Mouse (Mus musculus) heart, embryonic 10.5 days (tissue): Measurements from ENCODE around the gene Slc24a4. TPM values are rescaled to one million over a fixed set of nuclear protein-coding genes. Genes with fewer than 3 reads are reported as not detected.

ENCODE experiments used
- DNase-seq: peaks from one replicate; pipeline ENCODE4 v3.0.0-alpha.2; 2017; ENCODE audit warnings: low spot score
- H3K27ac ChIP-seq: fragments of 300-500 bp; sonication (generic); 2 replicates; pipeline ENCODE4 v1.5.1; 2016; ENCODE audit warnings: mild to moderate bottlenecking
- H3K27me3 ChIP-seq: fragments of 300-500 bp; sonication (generic); 2 replicates; pipeline ENCODE4 v1.6.1; 2016; ENCODE audit warnings: mild to moderate bottlenecking; ENCODE audit not compliant: poor library complexity, insufficient read depth, severe bottlenecking
- H3K36me3 ChIP-seq: fragments of 300-500 bp; sonication (generic); 2 replicates; pipeline ENCODE4 v1.6.1; 2016; ENCODE audit warnings: mild to moderate bottlenecking, moderate library complexity
- H3K4me1 ChIP-seq: fragments of 300-500 bp; sonication (generic); 2 replicates; pipeline ENCODE4 v1.6.1; 2016; ENCODE audit warnings: mild to moderate bottlenecking
- H3K4me3 ChIP-seq: fragments of 300-500 bp; sonication (generic); 2 replicates; pipeline ENCODE4 v1.5.1; 2016; ENCODE audit warnings: mild to moderate bottlenecking, moderate library complexity
- H3K9me3 ChIP-seq: fragments of 300-500 bp; sonication (generic); 2 replicates; pipeline ENCODE4 v1.6.1; 2016; ENCODE audit warnings: mild to moderate bottlenecking, moderate library complexity
- WGBS: fragments of 180-500 bp; shearing (Covaris S2); methylation state at CpG from one replicate; pipeline ENCODE4 v1.1.7; 2016; 5-methylcytosine and 5-hydroxymethylcytosine counted together
- polyA plus RNA-seq: library from polyadenylated mRNA; unstranded; fragments of >200 nt; fragmentation: Nextera tagmentation; extraction: Ambion mirVana; gene quantifications from 2 replicates; pipeline ENCODE4 v1.2.1, GENCODE M21; 2016

The Slc24a4 gene
- polyA plus RNA-seq, 1 experiment from 2014 or later, result 1.9 TPM

DNA sequence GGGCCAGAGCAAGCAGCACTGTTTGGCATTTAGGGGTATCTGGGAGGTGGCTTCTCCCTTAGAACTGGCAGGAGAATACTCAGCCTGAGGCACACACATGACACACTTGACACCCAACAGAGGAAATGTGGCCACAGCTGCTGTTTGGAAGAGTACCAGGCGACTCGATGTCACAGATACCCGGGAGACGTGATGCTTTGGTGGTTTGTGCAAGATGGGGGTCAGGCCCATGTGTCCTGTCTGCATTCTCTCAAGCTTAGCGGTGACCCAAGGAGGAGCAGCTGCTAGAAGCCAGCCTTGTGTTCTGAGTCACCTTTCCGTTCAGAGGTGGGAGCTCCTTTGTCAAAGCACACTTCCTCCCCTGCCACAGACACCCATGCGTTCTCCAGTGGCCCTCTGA is 166.7 kb downstream of the Slc24a4 start:
- Histone ChIP-seq H3K4me1 (peaks cover 58% of the 10 kb centered on the region), H3K36me3 (no peaks in the 10 kb centered on the region; the same call in 1 of the 2 replicates), H3K27ac (no peak overlapping the region), H3K9me3 (no peaks in the 10 kb centered on the region), H3K4me3 (no peak overlapping the region), H3K27me3 (no peaks in the 10 kb centered on the region)
- DNase-seq, result no peak
- WGBS, result 62% methylated on average over 7 of the region's 7 CpGs

DNA sequence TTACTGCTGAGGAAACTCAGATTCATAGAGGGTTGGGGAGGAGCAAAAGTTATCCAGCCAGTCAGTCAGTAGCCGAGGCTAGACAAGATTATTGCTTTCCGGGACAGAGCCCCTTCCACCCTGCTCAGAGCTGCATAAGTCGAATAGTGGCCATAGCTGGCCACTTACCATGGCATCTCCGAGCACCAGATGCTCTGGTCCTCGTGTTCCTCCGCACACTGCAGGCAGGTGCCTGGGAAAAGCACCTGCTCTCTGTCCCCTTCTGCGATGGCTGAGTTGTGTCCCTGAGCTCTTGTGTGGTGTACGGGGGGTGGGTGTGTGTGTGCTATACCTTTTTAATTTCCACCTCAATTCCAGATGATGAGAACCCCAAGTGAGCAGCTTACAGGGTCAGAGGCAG is 167.1 kb downstream of the Slc24a4 start:
- H3K4me1 ChIP-seq, result peaks cover 58% of the 10 kb centered on the region
- WGBS, result 79% methylated on average over 8 of the region's 8 CpGs
- no peaks in the 10 kb centered on the region; the same call in 1 of the 2 replicates for H3K36me3 ChIP-seq
- H3K27me3 ChIP-seq, result no peaks in the 10 kb centered on the region
- 0 out of 2 replicates have a peak overlapping the region, but pooled peaks have one; percentile 32 for H3K27ac ChIP-seq
- H3K4me3 ChIP-seq, result no peak overlapping the region
- H3K9me3 ChIP-seq, result no peaks in the 10 kb centered on the region
- DNase-seq, result no peak

DNA sequence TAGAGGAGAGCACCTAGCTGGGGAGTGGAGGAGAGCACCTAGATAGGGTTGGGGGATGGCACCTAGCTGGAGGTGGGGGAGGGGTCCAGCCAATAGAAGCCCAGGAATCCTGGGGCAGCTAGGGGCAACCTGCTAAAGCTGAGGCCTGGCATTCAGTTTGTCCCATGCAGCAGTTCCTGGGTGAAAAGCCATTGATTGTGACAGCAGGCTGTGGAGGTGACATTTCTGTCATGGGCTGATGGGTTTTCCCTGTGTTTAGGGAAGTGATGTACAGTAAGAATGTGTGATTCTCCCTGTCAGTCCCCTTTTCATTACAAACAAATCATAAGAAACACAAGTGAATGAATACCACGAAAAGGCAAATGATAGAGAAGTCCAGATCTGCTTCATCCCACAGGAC is 167.8 kb downstream of the Slc24a4 start:
- H3K27ac ChIP-seq, result 0 out of 2 replicates have a peak overlapping the region, but pooled peaks have one; percentile 32
- H3K9me3 ChIP-seq, result no peaks in the 10 kb centered on the region
- no peaks in the 10 kb centered on the region for H3K27me3 ChIP-seq
- H3K4me1 ChIP-seq, result peaks cover 54% of the 10 kb centered on the region
- no peak overlapping the region for H3K4me3 ChIP-seq
- DNase-seq, result no peak
- H3K36me3 ChIP-seq, result no peaks in the 10 kb centered on the region; the same call in 1 of the 2 replicates
- WGBS, result 79% methylated on average over 1 of the region's 1 CpGs

DNA sequence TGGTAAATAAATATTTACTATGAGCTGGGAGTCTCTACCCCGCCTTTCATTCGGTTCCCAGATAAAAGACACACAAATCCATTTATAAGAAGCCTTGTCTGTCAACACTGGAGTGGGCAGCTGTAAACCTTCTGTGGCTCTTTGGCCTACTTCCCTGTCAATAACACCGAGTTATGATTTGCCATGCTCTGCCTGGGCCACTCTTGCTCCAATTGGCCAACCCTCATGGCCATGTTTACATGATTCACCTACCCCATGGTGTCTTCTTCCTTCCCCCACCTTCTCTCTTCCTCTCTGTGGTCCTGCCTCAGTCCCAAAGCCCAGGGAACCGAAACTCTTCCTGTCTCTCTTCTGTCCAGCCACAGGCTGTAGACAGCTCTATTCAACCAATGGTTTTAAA is 168.4 kb downstream of the Slc24a4 start:
- Histone ChIP-seq H3K36me3 (no peaks in the 10 kb centered on the region; the same call in 1 of the 2 replicates), H3K9me3 (no peaks in the 10 kb centered on the region), H3K27ac (no peak overlapping the region), H3K27me3 (no peaks in the 10 kb centered on the region), H3K4me3 (no peak overlapping the region), H3K4me1 (peaks cover 50% of the 10 kb centered on the region)
- WGBS, result 81% methylated on average over 4 of the region's 4 CpGs
- DNase-seq, result no peak

DNA sequence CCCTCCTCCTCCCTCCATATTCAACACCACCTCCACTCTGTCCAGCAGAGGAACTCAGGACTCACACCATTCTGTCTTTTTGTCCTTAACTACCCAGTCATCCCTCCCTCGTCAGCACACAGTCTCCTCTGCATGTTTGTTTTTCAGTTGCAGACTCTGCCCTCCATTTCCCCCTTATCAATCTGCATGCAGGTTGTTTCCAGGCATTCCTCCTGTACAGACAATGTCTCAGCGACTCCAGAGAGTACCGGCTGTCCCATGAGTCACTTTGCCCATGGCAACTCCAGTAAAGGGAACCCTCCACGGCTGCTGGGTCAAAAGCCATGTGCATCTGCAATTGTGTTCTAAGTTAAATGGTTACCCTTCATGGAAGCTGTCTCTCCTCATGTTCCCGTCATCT is 170.7 kb downstream of the Slc24a4 start:
- Histone ChIP-seq H3K36me3 (no peaks in the 10 kb centered on the region; the same call in 1 of the 2 replicates), H3K9me3 (no peaks in the 10 kb centered on the region), H3K4me1 (peaks cover 59% of the 10 kb centered on the region), H3K27ac (no peak overlapping the region), H3K27me3 (no peaks in the 10 kb centered on the region), H3K4me3 (no peak overlapping the region)
- no peak for DNase-seq
- 41% methylated on average over 5 of the region's 5 CpGs for WGBS

DNA sequence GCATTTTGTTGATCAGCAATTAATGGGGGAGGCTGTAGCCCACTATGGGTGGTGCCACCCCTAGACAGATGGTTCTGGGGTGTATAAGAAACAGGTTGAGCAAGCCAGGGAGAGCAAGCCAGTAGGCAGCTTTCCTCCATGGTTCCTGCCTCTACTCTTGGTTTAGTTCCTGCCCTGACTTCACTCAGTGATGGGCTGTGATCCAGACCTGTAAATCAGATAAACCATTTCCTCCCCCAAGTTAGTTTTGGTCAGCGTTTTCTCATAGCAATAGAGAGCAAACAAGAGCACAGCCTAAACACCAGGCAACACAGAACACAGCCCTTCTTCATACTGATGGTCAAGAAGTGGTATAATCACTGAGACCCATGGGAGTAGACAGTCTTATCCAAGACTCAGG is 173.1 kb downstream of the Slc24a4 start:
- peak overlapping the region; percentile 26; the same call in 1 of the 2 replicates for H3K27ac ChIP-seq
- no peaks in the 10 kb centered on the region for H3K27me3 ChIP-seq
- H3K4me3 ChIP-seq, result no peak overlapping the region
- no peaks in the 10 kb centered on the region for H3K9me3 ChIP-seq
- WGBS, result 72% methylated on average over 1 of the region's 1 CpGs
- no peak for DNase-seq
- peaks cover 58% of the 10 kb centered on the region for H3K4me1 ChIP-seq
- H3K36me3 ChIP-seq, result no peaks in the 10 kb centered on the region

DNA sequence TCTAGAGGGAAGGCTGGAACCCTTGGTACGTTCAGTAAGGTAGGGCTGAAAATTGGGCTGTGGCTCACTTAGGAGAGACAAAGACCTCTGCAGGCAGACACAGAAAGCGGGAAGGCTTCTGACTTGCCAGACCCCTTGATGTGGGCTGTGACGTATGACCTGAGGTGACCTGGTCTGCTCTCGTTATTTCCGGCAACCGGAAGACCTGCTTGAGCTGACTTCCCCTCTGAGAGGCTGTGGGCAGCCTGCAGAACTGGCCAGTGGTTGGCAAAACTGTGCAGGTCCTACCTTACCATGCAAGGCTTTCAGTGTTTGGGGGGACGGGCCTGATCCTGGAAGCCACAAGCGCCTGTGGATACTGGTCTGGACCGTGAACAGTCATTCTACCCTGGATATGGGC is 173.8 kb downstream of the Slc24a4 start:
- Histone ChIP-seq H3K27ac (peak overlapping the region; percentile 43), H3K27me3 (no peaks in the 10 kb centered on the region)

DNA sequence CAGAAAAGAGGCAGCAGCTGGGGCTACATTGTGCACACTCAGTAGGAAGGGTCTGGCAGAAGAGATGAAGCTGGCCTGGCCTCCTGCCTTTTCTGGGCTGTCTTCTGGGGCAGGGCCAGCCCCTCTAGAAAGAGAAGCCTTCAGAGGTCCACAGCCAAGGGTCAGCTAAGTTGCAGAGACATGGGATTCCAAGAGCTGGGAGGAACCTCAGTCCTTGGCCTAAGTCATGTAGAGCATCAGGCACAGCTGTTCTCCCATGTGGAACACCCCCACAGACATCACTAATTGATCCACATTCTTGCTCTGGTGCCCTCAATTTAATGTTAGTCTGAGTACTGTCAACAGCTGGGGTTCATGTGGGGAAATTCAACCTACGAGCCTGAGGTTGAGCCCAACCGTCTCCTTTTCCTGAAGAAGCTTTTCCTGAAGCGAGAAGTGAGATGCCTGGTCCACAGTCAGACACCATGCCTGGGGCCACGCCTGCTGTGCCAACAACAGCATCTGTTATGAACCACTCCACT is 174.4 kb downstream of the Slc24a4 start:
- no peaks in the 10 kb centered on the region for H3K9me3 ChIP-seq
- no peak for DNase-seq
- WGBS, result 69% methylated on average over 4 of the region's 4 CpGs

More for the DNA sequence above, 173.8 kb downstream of the Slc24a4 start:
- H3K36me3 ChIP-seq, result no peaks in the 10 kb centered on the region
- no peak overlapping the region for H3K4me3 ChIP-seq
- WGBS, result 67% methylated on average over 9 of the region's 9 CpGs
- DNase-seq, result no peak
- peaks cover 63% of the 10 kb centered on the region for H3K4me1 ChIP-seq
- H3K9me3 ChIP-seq, result no peaks in the 10 kb centered on the region

DNA sequence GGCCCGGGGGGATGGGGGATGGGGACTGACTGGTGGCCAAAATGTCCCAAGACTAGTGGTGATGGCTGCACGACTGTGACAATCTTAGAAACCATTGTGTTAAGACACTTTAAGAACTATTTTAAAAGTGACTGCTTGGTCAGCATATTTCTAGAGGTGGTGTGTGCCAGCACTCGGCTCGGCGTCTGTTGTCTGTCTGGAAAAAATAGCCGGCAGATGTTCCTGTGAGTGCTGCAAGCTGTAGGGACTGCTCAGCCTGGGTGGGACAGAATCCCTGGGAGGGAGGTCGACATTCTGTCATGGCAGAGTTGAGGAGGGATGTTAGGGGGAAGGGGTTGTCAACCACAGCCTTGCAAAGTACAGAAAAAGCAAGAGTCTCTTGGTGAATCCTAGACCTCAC is 175.3 kb downstream of the Slc24a4 start:
- Histone ChIP-seq H3K4me3 (no peak overlapping the region), H3K9me3 (no peaks in the 10 kb centered on the region), H3K27ac (0 out of 2 replicates have a peak overlapping the region, but pooled peaks have one; percentile 42), H3K4me1 (peaks cover 69% of the 10 kb centered on the region), H3K36me3 (no peaks in the 10 kb centered on the region), H3K27me3 (no peaks in the 10 kb centered on the region)
- no peak for DNase-seq
- WGBS, result 29% methylated on average over 7 of the region's 7 CpGs

More for the DNA sequence above, 174.4 kb downstream of the Slc24a4 start:
- no peaks in the 10 kb centered on the region for H3K27me3 ChIP-seq
- no peak overlapping the region for H3K4me3 ChIP-seq
- peak overlapping the region; percentile 43 for H3K27ac ChIP-seq
- peaks cover 62% of the 10 kb centered on the region for H3K4me1 ChIP-seq
- H3K36me3 ChIP-seq, result no peaks in the 10 kb centered on the region

DNA sequence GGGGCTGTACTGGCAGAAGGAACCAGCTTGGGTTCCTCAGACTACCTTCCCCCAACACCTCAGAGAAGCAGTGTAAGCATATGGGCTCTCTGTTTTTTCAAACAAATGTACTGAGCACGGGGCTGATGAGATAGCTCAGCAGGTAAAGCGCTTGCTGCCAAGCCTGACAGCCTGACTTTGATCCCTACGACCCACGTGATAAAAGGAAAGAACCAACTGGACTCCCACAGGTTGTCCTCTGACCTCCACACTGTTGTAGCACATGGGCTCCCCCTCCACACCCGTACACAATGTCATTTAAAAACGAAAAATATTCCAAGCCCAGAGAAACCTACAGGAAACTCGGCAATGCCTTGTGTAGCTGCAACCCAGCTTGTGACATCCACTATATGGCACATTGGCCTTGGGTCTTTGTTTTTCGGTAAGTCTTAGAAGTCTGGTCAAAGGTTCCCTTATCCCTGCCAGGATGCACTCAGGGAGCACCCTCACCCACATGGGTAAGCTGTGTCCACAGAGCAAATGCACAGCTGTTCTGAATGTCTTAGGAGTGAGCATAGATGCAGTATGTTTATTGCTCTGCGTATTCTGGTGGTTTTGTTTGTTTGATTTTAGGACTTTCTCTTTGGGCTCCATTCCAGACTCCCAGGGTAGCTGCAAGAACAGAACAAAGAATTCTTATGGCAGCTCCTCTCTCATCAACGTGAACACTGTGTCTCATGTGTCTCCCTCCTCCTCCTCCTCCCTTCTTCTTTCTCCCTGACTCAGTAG is 176.7 kb downstream of the Slc24a4 start:
- H3K4me3 ChIP-seq, result no peak overlapping the region
- H3K27me3 ChIP-seq, result no peaks in the 10 kb centered on the region
- no peaks in the 10 kb centered on the region for H3K36me3 ChIP-seq
- no peaks in the 10 kb centered on the region for H3K9me3 ChIP-seq
- WGBS, result 61% methylated on average over 10 of the region's 10 CpGs
- H3K4me1 ChIP-seq, result peaks cover 66% of the 10 kb centered on the region
- 0 out of 2 replicates have a peak overlapping the region, but pooled peaks have one; percentile 6 for H3K27ac ChIP-seq
- DNase-seq, result no peak

DNA sequence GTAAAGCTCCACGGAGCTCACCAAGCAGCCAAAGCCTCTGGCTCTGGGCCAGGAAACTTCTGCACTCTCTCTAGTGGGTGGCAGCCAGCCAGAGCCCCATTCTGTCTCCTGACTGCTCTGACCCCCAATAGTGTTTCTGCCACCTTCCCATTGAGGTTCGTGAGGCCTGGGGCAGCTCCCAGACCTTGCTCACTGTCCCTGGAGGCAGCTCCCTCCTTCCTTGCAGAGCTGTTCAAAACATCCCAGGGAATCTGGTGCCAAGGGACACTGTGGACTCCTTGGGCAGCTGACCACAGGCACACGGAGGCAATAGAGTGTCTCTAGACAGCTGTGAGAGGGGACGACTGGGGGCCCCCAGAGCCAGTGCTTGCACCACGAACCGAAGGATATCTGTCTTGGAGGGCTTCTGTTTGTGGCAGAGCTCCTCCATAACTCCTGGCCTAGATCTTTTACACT is 179.5 kb downstream of the Slc24a4 start:
- no peak for DNase-seq
- Histone ChIP-seq H3K4me1 (peaks cover 54% of the 10 kb centered on the region), H3K9me3 (no peaks in the 10 kb centered on the region), H3K27me3 (no peaks in the 10 kb centered on the region), H3K27ac (peak overlapping the region; percentile 76), H3K4me3 (no peak overlapping the region), H3K36me3 (peaks cover 3% of the 10 kb centered on the region; the same call in 1 of the 2 replicates)
- WGBS, result 37% methylated on average over 6 of the region's 6 CpGs

DNA sequence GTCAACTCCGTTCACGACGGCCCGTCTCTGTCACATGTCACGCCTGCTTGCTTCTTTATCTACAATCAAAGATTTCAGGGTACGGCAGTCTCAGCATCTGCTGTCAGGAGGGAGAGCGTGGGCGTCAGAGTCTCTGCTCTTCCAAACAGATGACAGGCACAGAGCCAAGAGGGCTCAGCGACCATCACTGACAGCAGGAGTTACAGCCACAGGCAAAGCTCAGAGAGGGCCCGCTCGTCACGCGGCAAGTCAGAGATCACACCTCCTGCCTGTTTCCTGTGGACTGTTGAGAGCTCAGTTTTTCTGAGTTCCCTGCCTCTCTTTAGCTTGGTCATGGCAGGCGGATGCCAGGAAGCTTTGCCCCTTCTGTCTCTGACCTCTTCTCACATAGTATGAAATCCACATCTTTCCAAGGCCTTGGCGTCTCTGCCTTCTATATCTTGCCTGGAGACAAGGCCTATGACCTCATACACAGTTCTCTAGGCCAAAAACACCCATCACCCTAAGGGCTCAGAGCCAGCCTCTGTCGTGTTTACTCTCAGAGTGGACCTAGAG is 180.0 kb downstream of the Slc24a4 start:
- 33% methylated on average over 16 of the region's 16 CpGs for WGBS
- H3K36me3 ChIP-seq, result peaks cover 5% of the 10 kb centered on the region; the same call in 1 of the 2 replicates
- H3K4me1 ChIP-seq, result peaks cover 49% of the 10 kb centered on the region
- no peak overlapping the region for H3K4me3 ChIP-seq
- H3K27ac ChIP-seq, result peak overlapping the region; percentile 76
- no peaks in the 10 kb centered on the region for H3K27me3 ChIP-seq
- DNase-seq, result peak; percentile 79
- no peaks in the 10 kb centered on the region for H3K9me3 ChIP-seq
